Mouse (Mus musculus) myocyte (in vitro differentiated cells): ENCODE results near the gene Kncn.

Experiments used
- E2F4 ChIP-seq: IDR thresholded peaks from one replicate; pipeline ENCODE4 v1.6.1; 2011; ENCODE audit warnings: mild to moderate bottlenecking, control low read depth, moderate library complexity; ENCODE audit not compliant: insufficient read depth
- MYOD1 ChIP-seq, 3 experiments: IDR thresholded peaks; one replicate each; pipeline ENCODE4 v1.6.1; 2011; ENCODE audit warnings: control low read depth in 2 of 3, low read depth in 2 of 3, mild to moderate bottlenecking in 2 of 3, moderate library complexity in 1 of 3; ENCODE audit not compliant: insufficient read length in 2 of 3, control insufficient read depth in 1 of 3

GRCm38 (mm10) chr4:115907994-115908393 is 23.8 kb downstream of the Kncn start:
- TF ChIP-seq MYOD1 (IDR thresholded peaks at IDR 0.05; ENCODE audit: control insufficient read depth in 1 of 3, insufficient read length in 2 of 3, low read depth in 2 of 3) (no peak), E2F4 (no peak)
